Mouse (Mus musculus) thymus, postnatal 14 days (tissue): ENCODE data around the gene Pdpk1.

Experiments used
- DNase-seq: peaks from one replicate; pipeline ENCODE4 v3.0.0; 2021

The Pdpk1 gene

GRCm38 (mm10) chr17:24030551-24030950, 120.2 kb downstream of the Pdpk1 start:
- DNase-seq, result no peak

GRCm38 (mm10) chr17:24029477-24029876, 121.2 kb downstream of the Pdpk1 start:
- no peak for DNase-seq
